8 mouse cellular contexts compared by ENCODE assay signal in the genomic region with DNA sequence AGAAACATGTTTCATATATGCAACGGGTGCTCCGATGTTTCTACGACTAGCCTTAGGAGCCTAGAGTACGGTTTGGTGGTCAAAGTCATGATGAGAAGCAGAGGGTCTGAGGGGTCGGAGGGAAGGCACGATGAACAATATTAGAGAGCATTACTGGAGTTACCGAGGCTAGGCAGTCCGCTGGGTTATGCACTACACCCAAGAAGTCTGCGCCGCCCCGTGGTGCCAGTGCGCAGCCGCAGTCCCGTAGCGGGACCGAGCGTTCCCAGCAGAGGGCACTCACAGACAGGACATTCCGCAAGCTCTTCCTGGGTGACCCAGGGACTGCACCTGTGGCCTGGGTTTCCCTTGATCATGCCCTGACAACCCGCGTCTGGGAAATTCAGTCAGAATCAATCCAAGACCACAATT. TPM values are rescaled to one million over a fixed set of nuclear protein-coding genes. Genes with fewer than 3 reads are reported as not detected.
DNase-seq lines count a peak whose midpoint lies in the region; ATAC-seq and TF ChIP-seq lines count a peak whose summit lies in the region.

No protein-coding gene starts in this region.

- WGBS in heart, embryonic 11.5 days (ENCODE audit: insufficient replicate concordance) = under 1% methylated on average over 20 of the region's 20 CpGs
- under 1% methylated on average over 20 of the region's 20 CpGs for WGBS in kidney, embryonic 16.5 days
- 0% methylated on average over 20 of the region's 20 CpGs for WGBS in liver, adult 2 months

- H3K4me2 ChIP-seq in heart, embryonic 11.5 days = peak overlapping the region; percentile 80
- H3K4me2 ChIP-seq in kidney, embryonic 16.5 days (replicated peaks; ENCODE audit: low read depth, low read length) = peak overlapping the region; percentile 84
- peak overlapping the region; percentile 99 for H3K4me2 ChIP-seq in myocyte (ENCODE audit: low read depth)

- ATAC-seq in heart, embryonic 11.5 days (replicated peaks; ENCODE audit: insufficient number of reproducible peaks, low FRiP score, low TSS enrichment) = peak; percentile 91
- peak; percentile 95 for ATAC-seq in kidney, embryonic 16.5 days (ENCODE audit: low FRiP score, low TSS enrichment)

- H3K4me3 ChIP-seq in C2C12 (ENCODE audit: insufficient read depth, poor library complexity, severe bottlenecking) (peak overlapping the region; percentile 36), myocyte (peak overlapping the region; percentile 50)
- H3K4me3 ChIP-seq in erythroblast, embryonic 14.5 days (replicated peaks) = peak overlapping the region; percentile 80
- peak overlapping the region; percentile 49 for H3K4me3 ChIP-seq in heart, embryonic 11.5 days (ENCODE audit: low read depth, low read length)
- peak overlapping the region; percentile 53 for H3K4me3 ChIP-seq in kidney, embryonic 16.5 days (ENCODE audit: low read length)
- H3K4me3 ChIP-seq in liver, adult 2 months (ENCODE audit: insufficient read depth, low read depth, low read length) = peak overlapping the region; percentile 50

- H3K27ac ChIP-seq in heart, embryonic 11.5 days (ENCODE audit: low read depth, low read length) = peak overlapping the region; percentile 97
- H3K27ac ChIP-seq in kidney, embryonic 16.5 days (ENCODE audit: low read length) = peak overlapping the region; percentile 96
- peak overlapping the region; percentile 55 for H3K27ac ChIP-seq in liver, adult 2 months (replicated peaks; ENCODE audit: insufficient read depth, low read depth, low read length)

- H3K36me3 ChIP-seq in C2C12 (ENCODE audit: control insufficient read depth, insufficient read depth) (no peaks in the 10 kb centered on the region), myocyte (ENCODE audit: control insufficient read depth, insufficient read depth) (no peaks in the 10 kb centered on the region)
- H3K36me3 ChIP-seq in erythroblast, embryonic 14.5 days (ENCODE audit: control insufficient read depth) = no peaks in the 10 kb centered on the region
- no peaks in the 10 kb centered on the region for H3K36me3 ChIP-seq in heart, embryonic 11.5 days (ENCODE audit: control insufficient read depth, insufficient read depth, low read length)
- H3K36me3 ChIP-seq in kidney, embryonic 16.5 days (ENCODE audit: insufficient read depth, low read length) = no peaks in the 10 kb centered on the region
- no peaks in the 10 kb centered on the region for H3K36me3 ChIP-seq in liver, adult 2 months (ENCODE audit: control insufficient read depth, insufficient read depth, low read length)
- no peaks in the 10 kb centered on the region for H3K36me3 ChIP-seq in splenic B cell, adult 2 months (ENCODE audit: control insufficient read depth, insufficient read depth, low read length, poor library complexity, severe bottlenecking)

- peak; percentile 97 for DNase-seq in brain, embryonic 14.5 days (ENCODE audit: low read depth)
- DNase-seq in liver, adult 2 months (ENCODE audit: extremely low read depth, low read depth, low spot score) = peak; percentile 86
- DNase-seq in splenic B cell, adult 2 months (ENCODE audit: low read depth, low spot score) = peak; percentile 96

- TF ChIP-seq POLR2A in brain, embryonic 14.5 days (IDR thresholded peaks at IDR 0.05; ENCODE audit: borderline replicate concordance, extremely low read depth, insufficient read depth, insufficient read length, poor library complexity, severe bottlenecking) = peak; percentile 52; the same call in 1 of the 2 replicates
- TF ChIP-seq POLR2A in liver, adult 2 months (IDR thresholded peaks at IDR 0.05; ENCODE audit: extremely low read depth, insufficient read depth, low read length) = no peak
- TF ChIP-seq POLR2A in myocyte (IDR thresholded peaks at IDR 0.05; ENCODE audit: insufficient read length, low read depth) = peak; percentile 75

- no peaks in the 10 kb centered on the region for H3K79me3 ChIP-seq in C2C12 (ENCODE audit: low read depth)

- TF ChIP-seq CTCF in C2C12 (IDR thresholded peaks at IDR 0.05; ENCODE audit: control insufficient read depth, insufficient read depth, insufficient read length) = peak; percentile 99
- TF ChIP-seq CTCF in brain, embryonic 14.5 days (IDR thresholded peaks at IDR 0.05; ENCODE audit: borderline replicate concordance, extremely low read depth, insufficient read depth, insufficient read length) = peak; percentile 93
- TF ChIP-seq CTCF in liver, adult 2 months (IDR thresholded peaks at IDR 0.05; ENCODE audit: low read depth, low read length) = peak; percentile 100

- peaks cover 21% of the 10 kb centered on the region for H3K4me1 ChIP-seq in erythroblast, embryonic 14.5 days (ENCODE audit: control insufficient read depth)
- H3K4me1 ChIP-seq in heart, embryonic 11.5 days (ENCODE audit: control insufficient read depth, insufficient read depth, low read length) = no peaks in the 10 kb centered on the region
- peaks cover 5% of the 10 kb centered on the region; the same call in 1 of the 2 replicates for H3K4me1 ChIP-seq in kidney, embryonic 16.5 days (ENCODE audit: insufficient read depth, low read length)
- no peaks in the 10 kb centered on the region for H3K4me1 ChIP-seq in liver, adult 2 months (ENCODE audit: control insufficient read depth, insufficient read depth, low read length)

- H3K79me2 ChIP-seq in C2C12 (ENCODE audit: control insufficient read depth, insufficient read depth) = no peaks in the 10 kb centered on the region
- H3K79me2 ChIP-seq in liver, adult 2 months (ENCODE audit: control insufficient read depth, insufficient read depth, low read length) = no peaks in the 10 kb centered on the region
- no peaks in the 10 kb centered on the region for H3K79me2 ChIP-seq in myocyte (ENCODE audit: control insufficient read depth, insufficient read depth)

- H3K27me3 ChIP-seq in C2C12 (ENCODE audit: control insufficient read depth, insufficient read depth, insufficient read length) (no peaks in the 10 kb centered on the region), myocyte (ENCODE audit: control insufficient read depth, insufficient read depth, insufficient read length) (no peaks in the 10 kb centered on the region)
- no peaks in the 10 kb centered on the region for H3K27me3 ChIP-seq in erythroblast, embryonic 14.5 days (ENCODE audit: control insufficient read depth)
- no peaks in the 10 kb centered on the region for H3K27me3 ChIP-seq in heart, embryonic 11.5 days (ENCODE audit: control insufficient read depth, insufficient read depth, low read length)
- H3K27me3 ChIP-seq in kidney, embryonic 16.5 days (ENCODE audit: insufficient read depth, low read length) = no peaks in the 10 kb centered on the region
- no peaks in the 10 kb centered on the region for H3K27me3 ChIP-seq in liver, adult 2 months (ENCODE audit: control insufficient read depth, insufficient read depth, low read length)
- no peaks in the 10 kb centered on the region for H3K27me3 ChIP-seq in splenic B cell, adult 2 months (ENCODE audit: control insufficient read depth, insufficient read depth, low read length, poor library complexity, severe bottlenecking)

- H3K9me3 ChIP-seq in erythroblast, embryonic 14.5 days (ENCODE audit: control insufficient read depth, low read length) = no peaks in the 10 kb centered on the region
- H3K9me3 ChIP-seq in heart, embryonic 11.5 days (replicated peaks; ENCODE audit: control insufficient read depth, low read length) = no peaks in the 10 kb centered on the region
- H3K9me3 ChIP-seq in kidney, embryonic 16.5 days (ENCODE audit: low read length) = no peaks in the 10 kb centered on the region

- H3ac ChIP-seq in C2C12 (ENCODE audit: control insufficient read depth, insufficient read length, low read depth) = peak overlapping the region; percentile 70
- H3ac ChIP-seq in myocyte (ENCODE audit: control insufficient read depth, insufficient read length) = peak overlapping the region; percentile 20

- H3K9ac ChIP-seq in heart, embryonic 11.5 days (ENCODE audit: low read depth, low read length) = peak overlapping the region; percentile 91
- H3K9ac ChIP-seq in kidney, embryonic 16.5 days (replicated peaks; ENCODE audit: low read length) = peak overlapping the region; percentile 80
- peak overlapping the region; percentile 80 for H3K9ac ChIP-seq in liver, adult 2 months (ENCODE audit: low read depth, low read length)

TF ChIP-seq in C2C12, 6 proteins besides CTCF, POLR2A, EP300 and RAD21:
- TF ChIP-seq MYOG (IDR thresholded peaks at IDR 0.05; ENCODE audit: control insufficient read depth, extremely low read depth, insufficient read length) = no peak
- no peak for TF ChIP-seq MAX (IDR thresholded peaks at IDR 0.05)
- no peak for TF ChIP-seq FOSL1 (IDR thresholded peaks at IDR 0.05; ENCODE audit: insufficient read depth, low read length, poor library complexity, severe bottlenecking)
- no peak for TF ChIP-seq MYOD1 (IDR thresholded peaks at IDR 0.05; ENCODE audit: control insufficient read depth, insufficient read length, low read depth)
- no peak for TF ChIP-seq CEBPB (IDR thresholded peaks at IDR 0.05; ENCODE audit: low read depth)
- TF ChIP-seq USF1 (IDR thresholded peaks at IDR 0.05; ENCODE audit: low read depth) = no peak
TF ChIP-seq in C2C12: peak in this region for 0.

TF ChIP-seq in myocyte, 11 proteins besides CTCF, POLR2A, EP300 and RAD21 (continues in another document):
- TF ChIP-seq CEBPB (IDR thresholded peaks at IDR 0.05; ENCODE audit: insufficient read depth, poor library complexity, severe bottlenecking) (no peak), MAX (IDR thresholded peaks at IDR 0.05; ENCODE audit: low read depth) (no peak), TCF3 (IDR thresholded peaks at IDR 0.05; ENCODE audit: insufficient read length, low read depth) (no peak), SRF (IDR thresholded peaks at IDR 0.05; ENCODE audit: control insufficient read depth, insufficient read length, low read depth) (no peak), MYOD1 (IDR thresholded peaks at IDR 0.05; ENCODE audit: control insufficient read depth in 1 of 3, insufficient read length in 2 of 3, low read depth in 2 of 3) (peak; percentile 48 to 78 (median 72))

RNA-seq across cellular contexts. Expression of gene Wee1, which starts 42.9 kb away (rescaled TPM):
- polyA plus RNA-seq in C2C12 (2012; fragmentation: generic; extraction: Trizol) (15.8 TPM), myocyte (2012; fragmentation: generic; extraction: Trizol) (4.6 TPM)
- polyA plus RNA-seq in brain, embryonic 14.5 days (2012; rRNA removed) = 10.3 and 14.2 TPM in 2 replicates
- 0.69 and 1.1 TPM in 2 replicates for polyA plus RNA-seq in erythroblast, embryonic 14.5 days (2012)
- 25.0 and 25.9 TPM in 2 replicates for polyA plus RNA-seq in heart, embryonic 11.5 days (2014; fragmentation: Nextera tagmentation; extraction: Ambion mirVana)
- 20.6 TPM in 2 replicates for polyA plus RNA-seq in kidney, embryonic 16.5 days (2015; fragmentation: Nextera tagmentation; extraction: Ambion mirVana)
- total RNA-seq in liver, adult 2 months (2014; rRNA removed) = 4.1 and 5.3 TPM in 2 replicates
- 0.40 and 0.51 TPM in 2 replicates for polyA plus RNA-seq in liver, adult 2 months (2012; rRNA removed)

RNA-seq across cellular contexts. Expression of gene Swap70, which starts 56.8 kb away (rescaled TPM):
- polyA plus RNA-seq in C2C12 (2012; fragmentation: generic; extraction: Trizol) = 16.0 TPM
- polyA plus RNA-seq in brain, embryonic 14.5 days (2012; rRNA removed) = 5.5 and 7.5 TPM in 2 replicates
- polyA plus RNA-seq in erythroblast, embryonic 14.5 days (2012) = 0.33 and 0.42 TPM in 2 replicates
- polyA plus RNA-seq in heart, embryonic 11.5 days (2014; fragmentation: Nextera tagmentation; extraction: Ambion mirVana) = 14.4 and 18.8 TPM in 2 replicates
- 32.1 and 34.2 TPM in 2 replicates for polyA plus RNA-seq in kidney, embryonic 16.5 days (2015; fragmentation: Nextera tagmentation; extraction: Ambion mirVana)
- total RNA-seq in liver, adult 2 months (2014; rRNA removed) = 9.7 and 10.5 TPM in 2 replicates
- polyA plus RNA-seq in liver, adult 2 months (2012; rRNA removed) = 2.2 and 2.8 TPM in 2 replicates
- polyA plus RNA-seq in myocyte (2012; fragmentation: generic; extraction: Trizol) = 11.4 TPM

Comparison
In these comparisons a context has a peak if more than half of its experiments do, and no peak if none do; other contexts are left out.
1. Peak in every context shown above with its lines: DNase-seq, ATAC-seq, H3K4me3 ChIP-seq and H3K27ac ChIP-seq.